Mouse (Mus musculus) hindbrain, embryonic 10.5 days (tissue): ENCODE measurements at regions not wholly inside any gene's neighbourhood (a gene's known extent, or its start where the extent isn't known, plus 50 kb on each side); places are given as distances from the start of the nearest gene placed in this dataset.

ENCODE experiments used
- DNase-seq: peaks from one replicate; pipeline ENCODE4 v3.0.0-alpha.2; 2017; ENCODE audit warnings: low spot score
- H3K27ac ChIP-seq: fragments of 300-500 bp; sonication (generic); 2 replicates; pipeline ENCODE4 v1.5.1; 2016; ENCODE audit warnings: mild to moderate bottlenecking, moderate library complexity
- H3K27me3 ChIP-seq: fragments of 300-500 bp; sonication (generic); 2 replicates; pipeline ENCODE4 v1.6.1; 2016; ENCODE audit warnings: mild to moderate bottlenecking; ENCODE audit not compliant: poor library complexity, insufficient read depth, severe bottlenecking
- H3K36me3 ChIP-seq: fragments of 300-500 bp; sonication (generic); 2 replicates; pipeline ENCODE4 v1.6.1; 2016; ENCODE audit warnings: mild to moderate bottlenecking, moderate library complexity
- H3K4me1 ChIP-seq: fragments of 300-500 bp; sonication (generic); replicated peaks from 2 replicates; pipeline ENCODE4 v1.6.1; 2016; ENCODE audit warnings: mild to moderate bottlenecking
- H3K4me3 ChIP-seq: fragments of 300-500 bp; sonication (generic); 2 replicates; pipeline ENCODE4 v1.5.1; 2016; ENCODE audit warnings: mild to moderate bottlenecking, moderate library complexity
- H3K9me3 ChIP-seq: fragments of 300-500 bp; sonication (generic); 2 replicates; pipeline ENCODE4 v1.6.1; 2016; ENCODE audit warnings: mild to moderate bottlenecking, moderate library complexity
- WGBS: fragments of 180-500 bp; shearing (Covaris S2); methylation state at CpG from one replicate; pipeline ENCODE4 v1.1.7; 2016; 5-methylcytosine and 5-hydroxymethylcytosine counted together

DNA sequence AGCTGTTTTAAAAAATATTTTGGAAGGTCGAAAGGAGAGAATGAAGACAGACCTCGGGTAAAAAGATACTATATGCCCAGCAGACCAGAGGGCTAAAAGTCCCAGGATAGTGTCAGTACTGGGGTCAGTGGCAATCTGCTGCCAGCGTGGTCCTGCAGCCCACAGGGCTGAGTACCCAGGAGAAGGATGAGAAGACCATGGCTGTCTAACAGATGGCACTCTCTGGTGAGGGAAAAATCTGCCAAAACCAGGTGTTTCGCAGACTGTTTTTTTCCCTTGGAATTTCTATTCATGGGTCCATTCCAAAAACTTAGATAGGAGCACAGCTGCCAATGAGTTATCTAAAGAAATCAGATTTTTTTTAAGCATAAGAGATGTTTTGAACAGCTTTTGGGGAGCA is 202.5 kb upstream of the Tyrp1 start:
- H3K27ac ChIP-seq: no peak overlapping the region
- 82% methylated on average over 4 of the region's 4 CpGs for WGBS
- no peaks in the 10 kb centered on the region for H3K27me3 ChIP-seq
- no peaks in the 10 kb centered on the region for H3K9me3 ChIP-seq
- no peaks in the 10 kb centered on the region for H3K36me3 ChIP-seq
- DNase-seq: no peak
- no peaks in the 10 kb centered on the region for H3K4me1 ChIP-seq
- no peak overlapping the region for H3K4me3 ChIP-seq

DNA sequence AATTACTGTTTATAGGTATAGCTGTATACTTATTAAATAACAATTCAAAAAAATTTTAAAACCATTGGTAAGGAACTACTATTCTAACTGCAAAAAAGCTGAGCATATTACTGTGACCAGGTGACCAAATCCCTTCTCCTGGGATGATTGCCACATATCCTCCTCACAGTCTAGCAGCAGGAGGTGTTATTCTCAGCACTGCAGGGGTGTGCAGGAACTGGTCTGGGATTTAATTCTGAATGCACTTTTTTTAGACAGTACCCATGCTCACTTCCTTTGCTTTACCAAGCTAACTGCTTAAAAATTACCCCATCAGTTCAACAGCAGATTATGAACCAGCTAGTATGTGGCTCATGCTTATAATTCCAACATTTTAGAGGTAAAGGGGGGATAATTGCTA is 195.5 kb upstream of the Tyrp1 start:
- Histone ChIP-seq H3K27ac (no peak overlapping the region), H3K36me3 (no peaks in the 10 kb centered on the region), H3K9me3 (no peaks in the 10 kb centered on the region), H3K4me1 (no peaks in the 10 kb centered on the region), H3K4me3 (no peak overlapping the region), H3K27me3 (no peaks in the 10 kb centered on the region)
- DNase-seq: no peak
